Mouse (Mus musculus): ENCODE measurements around the gene Eif2b4.

GRCm38 (mm10) chr5:31199321-31199892, 6.2 kb upstream of the Eif2b4 start:
- TF ChIP-seq GATA1 (IDR thresholded peaks at IDR 0.05; ENCODE audit: low read length) = no peak
- no peak for TF ChIP-seq TAL1 (IDR thresholded peaks at IDR 0.05; ENCODE audit: low read length)

All from erythroblast, embryonic 14.5 days (primary cell).